Mouse (Mus musculus) hindbrain, embryonic 14.5 days (tissue): ENCODE data around the gene Orm1. TPM values are rescaled to one million over a fixed set of nuclear protein-coding genes. Genes with fewer than 3 reads are reported as not detected.

Source experiments
- ATAC-seq: fragments of 200-750 bp; cut with Nextera tagmentation; 2 replicates; pipeline ENCODE4 v1.8.0; 2017; ENCODE audit warnings: moderate number of reproducible peaks, mild to moderate bottlenecking, moderate TSS enrichment, moderate library complexity; ENCODE audit not compliant: low FRiP score
- DNase-seq: peaks from one replicate; pipeline ENCODE4 v3.0.0-alpha.2; 2015; ENCODE audit warnings: low spot score
- H3K27ac ChIP-seq: fragments of 300-500 bp; sonication (generic); 2 replicates; pipeline ENCODE4 v1.5.1; 2014; ENCODE audit warnings: mild to moderate bottlenecking, moderate library complexity
- H3K27me3 ChIP-seq: fragments of 300-500 bp; sonication (generic); 2 replicates; pipeline ENCODE4 v1.6.1; 2014; ENCODE audit warnings: mild to moderate bottlenecking, low read length, mixed read lengths; ENCODE audit not compliant: control insufficient read depth, insufficient read depth
- H3K36me3 ChIP-seq: fragments of 300-500 bp; sonication (generic); replicated peaks from 2 replicates; pipeline ENCODE4 v1.6.1; 2014; ENCODE audit not compliant: control insufficient read depth, insufficient read depth
- H3K4me1 ChIP-seq: fragments of 300-500 bp; sonication (generic); replicated peaks from 2 replicates; pipeline ENCODE4 v1.6.1; 2014; ENCODE audit warnings: antibody characterized with exemption, low read length, mixed read lengths; ENCODE audit not compliant: control insufficient read depth, insufficient read depth
- H3K4me2 ChIP-seq: fragments of 300-500 bp; sonication (generic); replicated peaks from 2 replicates; pipeline ENCODE4 v1.6.1; 2014; ENCODE audit warnings: mild to moderate bottlenecking, moderate library complexity
- H3K4me3 ChIP-seq: fragments of 300-500 bp; sonication (generic); replicated peaks from 2 replicates; pipeline ENCODE4 v1.5.1; 2014; ENCODE audit warnings: mild to moderate bottlenecking, low read length
- H3K9ac ChIP-seq: fragments of 300-500 bp; sonication (generic); 2 replicates; pipeline ENCODE4 v1.6.1; 2014
- H3K9me3 ChIP-seq: fragments of 300-500 bp; sonication (generic); 2 replicates; pipeline ENCODE4 v1.6.1; 2016; ENCODE audit warnings: low read length; ENCODE audit not compliant: control insufficient read depth
- WGBS: fragments of 180-500 bp; shearing (Covaris S2); extraction: QIAGEN DNeasy Blood & Tissue Kit; methylation state at CpG from one replicate; pipeline ENCODE4 v1.1.7; 2014; 5-methylcytosine and 5-hydroxymethylcytosine counted together
- polyA plus RNA-seq: library from polyadenylated mRNA; unstranded; fragments of >200 nt; fragmentation: Nextera tagmentation; extraction: Ambion mirVana; gene quantifications from 2 replicates; pipeline ENCODE4 v1.2.1, GENCODE M21; 2014

The Orm1 gene
- polyA plus RNA-seq, 1 experiment from 2014 or later = not detected

DNA sequence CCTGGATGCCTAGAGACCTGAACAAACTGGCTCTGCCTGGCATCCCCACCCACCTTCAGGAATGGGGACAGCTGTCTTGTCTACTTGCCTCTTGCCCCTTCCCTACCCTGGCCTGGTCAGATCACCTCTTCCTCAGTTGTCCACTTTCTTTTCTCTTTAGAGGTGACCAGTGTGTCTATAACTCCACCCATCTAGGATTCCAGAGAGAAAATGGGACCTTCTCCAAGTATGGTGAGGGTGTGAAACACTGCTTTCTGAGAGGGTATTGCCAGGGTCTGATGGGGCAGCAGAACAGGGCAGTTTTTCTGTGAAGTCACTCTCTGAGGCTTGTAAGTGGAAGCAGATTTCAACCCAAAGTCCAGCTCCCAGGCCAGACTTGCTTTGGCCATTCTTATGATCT, 901 bp downstream of the Orm1 start:
- Histone ChIP-seq H3K4me2 (no peak overlapping the region), H3K27me3 (no peaks in the 10 kb centered on the region), H3K9me3 (no peaks in the 10 kb centered on the region), H3K4me3 (no peak overlapping the region), H3K4me1 (no peaks in the 10 kb centered on the region), H3K9ac (no peak overlapping the region), H3K27ac (no peak overlapping the region), H3K36me3 (no peaks in the 10 kb centered on the region)
- DNase-seq (no peak), ATAC-seq (no peak)

DNA sequence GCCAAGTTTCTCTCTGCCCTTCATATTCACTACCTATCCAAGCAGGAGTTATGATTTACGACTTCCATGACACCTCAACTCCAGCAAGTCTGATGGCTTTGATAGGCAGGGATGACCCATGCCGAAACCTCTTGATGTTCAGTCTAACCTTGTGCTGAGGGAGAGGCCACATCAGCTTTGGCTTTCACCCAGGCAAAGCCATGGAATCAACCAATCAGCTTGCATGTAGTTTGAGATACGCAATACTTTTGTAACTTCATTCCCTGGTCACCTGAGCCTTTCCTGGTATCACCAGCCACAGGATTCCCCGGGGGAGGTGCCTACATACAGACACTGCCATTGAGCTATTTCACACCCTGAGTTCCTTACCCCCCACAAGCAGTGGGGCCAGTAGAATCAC, 2.3 kb downstream of the Orm1 start:
- no peaks in the 10 kb centered on the region for H3K9me3 ChIP-seq
- no peak overlapping the region for H3K9ac ChIP-seq
- ATAC-seq = no peak
- no peak for DNase-seq
- H3K4me3 ChIP-seq = no peak overlapping the region
- H3K27me3 ChIP-seq = no peaks in the 10 kb centered on the region
- H3K27ac ChIP-seq = no peak overlapping the region
- no peak overlapping the region for H3K4me2 ChIP-seq
- no peaks in the 10 kb centered on the region for H3K4me1 ChIP-seq
- no peaks in the 10 kb centered on the region for H3K36me3 ChIP-seq
- 95% methylated on average over 4 of the region's 4 CpGs for WGBS

DNA sequence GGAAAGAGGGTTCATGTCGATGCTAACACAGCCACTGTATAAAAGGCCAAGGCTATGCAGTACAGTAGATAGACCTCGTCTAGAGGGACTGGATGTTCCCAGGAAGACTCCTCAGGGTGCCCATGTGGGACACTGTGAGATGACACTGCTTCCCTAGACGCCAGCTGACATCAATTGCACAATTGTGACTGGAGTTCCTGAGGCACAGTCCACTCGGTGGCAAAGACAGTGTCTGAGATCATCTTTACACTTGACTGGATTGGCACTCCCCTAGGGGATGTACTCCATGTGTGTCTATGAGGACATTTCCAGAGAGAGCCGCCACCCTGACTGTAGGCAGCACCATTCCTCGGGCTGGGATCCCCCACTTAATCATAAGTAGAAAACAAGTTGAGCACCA, 4.2 kb downstream of the Orm1 start:
- Histone ChIP-seq H3K9ac (no peak overlapping the region), H3K9me3 (no peaks in the 10 kb centered on the region), H3K36me3 (no peaks in the 10 kb centered on the region), H3K27me3 (no peaks in the 10 kb centered on the region), H3K4me3 (no peak overlapping the region), H3K4me2 (no peak overlapping the region), H3K27ac (no peak overlapping the region), H3K4me1 (no peaks in the 10 kb centered on the region)
- ATAC-seq = no peak
- DNase-seq = no peak
- WGBS = 75% methylated on average over 6 of the region's 6 CpGs

DNA sequence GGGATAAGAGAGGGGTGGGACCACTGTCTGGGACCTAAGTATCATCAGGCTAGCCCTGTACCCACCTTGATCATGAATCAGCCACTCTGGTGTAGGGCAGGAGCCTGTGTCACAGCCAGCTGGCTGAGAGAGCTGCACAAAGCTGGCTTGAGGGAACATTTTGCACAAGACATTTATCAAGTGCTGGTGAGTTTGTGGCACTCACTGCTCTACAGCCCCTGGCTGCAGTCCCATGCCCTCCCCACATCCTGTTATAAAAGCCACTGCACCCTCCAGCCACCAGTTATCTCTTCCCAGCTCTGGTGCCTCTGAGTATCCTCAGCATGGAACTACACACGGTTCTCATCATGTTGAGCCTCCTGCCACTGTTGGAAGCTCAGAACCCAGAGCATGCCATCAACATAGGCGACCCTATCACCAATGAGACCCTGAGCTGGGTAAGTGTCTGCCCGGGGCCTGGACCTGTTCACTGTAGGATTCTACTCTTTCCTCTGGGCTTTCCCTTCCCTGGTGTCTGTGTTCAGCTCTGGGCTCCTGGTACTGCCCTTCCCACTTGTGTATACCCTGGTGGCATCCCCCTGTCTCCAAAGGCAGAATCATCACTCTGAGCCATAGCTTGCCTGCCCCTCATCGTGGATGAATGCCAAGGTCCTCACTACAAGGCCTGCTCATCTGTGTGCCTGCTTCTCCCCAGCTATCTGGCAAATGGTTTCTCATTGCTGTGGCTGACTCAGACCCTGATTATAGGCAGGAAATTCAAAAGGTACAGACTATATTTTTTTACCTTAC, 11.7 kb downstream of the Orm1 start, which contains the start of gene Orm3:
TSS of gene Orm3 (plus strand) at position 286 of the 789 bp plus-strand sequence.
- no peak for DNase-seq
- H3K36me3 ChIP-seq = no peaks in the 10 kb centered on the region
- ATAC-seq = no peak
- H3K27ac ChIP-seq = no peak within 1 kb of the TSS
- no peak within 1 kb of the TSS for H3K4me2 ChIP-seq
- H3K9ac ChIP-seq = no peak within 1 kb of the TSS
- H3K9me3 ChIP-seq = no peaks in the 10 kb centered on the region
- H3K4me3 ChIP-seq = no peak within 1 kb of the TSS
- H3K27me3 ChIP-seq = no peaks in the 10 kb centered on the region
- WGBS = 76% methylated on average over 4 of the region's 4 CpGs
- no peaks in the 10 kb centered on the region for H3K4me1 ChIP-seq

DNA sequence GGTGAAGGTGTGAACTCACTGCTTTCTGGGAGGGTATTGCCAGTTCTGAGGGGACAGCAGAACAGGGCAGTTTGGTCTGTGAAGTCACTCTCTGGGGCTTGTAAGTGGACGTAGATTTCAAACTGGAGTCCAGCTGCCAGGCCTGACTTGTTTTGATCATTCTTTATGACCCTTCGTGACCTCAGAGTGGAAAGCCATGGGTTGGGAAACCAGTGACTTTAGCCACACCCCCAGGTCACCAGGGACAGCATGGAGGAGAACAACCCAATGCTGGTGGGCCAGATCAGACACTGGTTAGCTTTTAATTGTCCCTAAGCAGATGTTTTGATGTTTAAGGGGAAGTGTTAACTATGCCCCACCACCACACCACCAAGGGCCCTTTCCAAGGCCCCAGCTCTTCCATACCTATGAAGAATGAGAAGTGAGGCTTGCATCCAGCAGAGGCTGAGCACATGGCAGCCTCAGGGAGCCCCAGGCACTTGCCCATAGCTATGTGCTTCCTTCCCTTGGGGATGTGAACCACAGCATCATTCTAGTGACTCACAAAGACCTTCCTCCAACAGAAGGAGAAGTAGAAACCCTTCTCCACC, 12.7 kb downstream of the Orm1 start:
- no peak overlapping the region for H3K27ac ChIP-seq
- no peak overlapping the region for H3K4me2 ChIP-seq
- H3K36me3 ChIP-seq = no peaks in the 10 kb centered on the region
- H3K9me3 ChIP-seq = no peaks in the 10 kb centered on the region
- DNase-seq (no peak), ATAC-seq (no peak)
- 71% methylated on average over 2 of the region's 2 CpGs for WGBS
- no peak overlapping the region for H3K4me3 ChIP-seq
- no peaks in the 10 kb centered on the region for H3K27me3 ChIP-seq
- H3K4me1 ChIP-seq = no peaks in the 10 kb centered on the region
- no peak overlapping the region for H3K9ac ChIP-seq

DNA sequence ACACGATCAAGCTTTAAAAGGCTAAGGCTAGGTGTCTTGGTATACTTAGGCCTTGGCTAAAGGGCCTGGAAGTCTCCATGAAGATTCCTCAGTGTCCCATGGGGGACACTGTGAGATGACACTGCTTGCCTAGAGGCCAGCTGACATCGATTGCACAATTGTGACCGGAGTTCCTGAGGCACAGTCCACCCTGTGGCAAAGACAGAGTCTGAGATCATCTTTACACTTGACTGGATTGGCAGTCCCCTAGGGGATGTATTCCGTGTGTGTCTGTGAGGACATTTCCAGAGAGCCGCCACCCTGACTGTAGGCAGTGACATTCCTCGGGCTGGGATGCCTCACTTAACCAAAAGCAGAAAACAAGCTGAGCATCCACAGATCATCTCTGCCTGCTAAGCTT, 15.5 kb downstream of the Orm1 start:
- H3K36me3 ChIP-seq = no peaks in the 10 kb centered on the region

DNA sequence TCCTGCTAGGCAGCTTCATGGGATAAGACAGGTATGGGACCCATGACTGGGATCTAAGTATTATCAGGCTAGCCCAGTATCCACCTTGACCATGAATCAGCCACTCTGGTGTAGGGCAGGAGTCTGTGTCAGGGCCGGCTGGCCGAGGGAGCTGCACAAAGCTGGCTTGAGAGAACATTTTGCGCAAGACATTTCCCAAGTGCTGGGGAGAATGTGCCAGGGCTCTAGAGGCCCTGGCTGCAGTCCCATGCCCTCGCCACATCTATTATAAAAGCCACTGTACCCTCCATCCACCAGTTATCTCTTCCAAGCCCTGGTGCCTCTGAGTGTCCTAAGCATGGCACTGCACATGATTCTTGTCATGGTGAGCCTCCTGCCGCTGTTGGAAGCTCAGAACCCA, 17.8 kb downstream of the Orm1 start, which contains the start of gene Orm2:
TSS of gene Orm2 (plus strand) at position 300 of the 400 bp plus-strand sequence.
- no peaks in the 10 kb centered on the region for H3K9me3 ChIP-seq
- no peak within 1 kb of the TSS for H3K27ac ChIP-seq
- no peaks in the 10 kb centered on the region for H3K4me1 ChIP-seq
- no peak within 1 kb of the TSS for H3K9ac ChIP-seq
- H3K36me3 ChIP-seq = no peaks in the 10 kb centered on the region
- no peak for ATAC-seq
- no peaks in the 10 kb centered on the region for H3K27me3 ChIP-seq
- WGBS = 88% methylated on average over 5 of the region's 5 CpGs
- H3K4me2 ChIP-seq = no peak within 1 kb of the TSS
- DNase-seq = no peak
- H3K4me3 ChIP-seq = no peak within 1 kb of the TSS

More for the DNA sequence above, 15.5 kb downstream of the Orm1 start:
- Histone ChIP-seq H3K4me2 (no peak overlapping the region), H3K4me1 (no peaks in the 10 kb centered on the region), H3K4me3 (no peak overlapping the region), H3K27ac (no peak overlapping the region), H3K9me3 (no peaks in the 10 kb centered on the region), H3K27me3 (no peaks in the 10 kb centered on the region), H3K9ac (no peak overlapping the region)
- ATAC-seq (no peak), DNase-seq (no peak)
- WGBS = 67% methylated on average over 6 of the region's 6 CpGs

DNA sequence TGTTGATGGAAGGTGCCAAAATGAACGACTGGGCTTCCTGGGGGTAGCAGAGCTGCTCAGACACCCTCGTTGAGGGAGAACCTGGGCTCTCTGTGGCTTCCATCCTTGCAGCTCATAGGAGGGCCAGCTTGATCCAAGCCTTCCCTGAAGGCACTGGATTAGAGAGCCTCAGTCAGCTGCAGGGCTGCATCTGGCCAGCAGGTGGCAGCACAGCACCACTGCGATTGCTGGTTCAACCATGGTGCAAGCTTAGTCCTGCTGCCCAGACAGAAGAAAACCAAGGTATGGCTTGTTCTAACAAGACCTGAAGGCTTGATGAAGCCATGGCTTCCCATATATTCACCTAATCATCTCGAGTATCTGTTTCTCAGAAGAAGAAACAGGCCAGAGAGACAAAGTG, 24.2 kb downstream of the Orm1 start:
- Histone ChIP-seq H3K4me3 (no peak overlapping the region), H3K4me2 (no peak overlapping the region), H3K27ac (no peak overlapping the region), H3K9ac (no peak overlapping the region), H3K27me3 (no peaks in the 10 kb centered on the region), H3K9me3 (no peaks in the 10 kb centered on the region), H3K4me1 (no peaks in the 10 kb centered on the region), H3K36me3 (peaks cover 20% of the 10 kb centered on the region)
- ATAC-seq (peak; percentile 44; the same call in 1 of the 2 replicates), DNase-seq (peak; percentile 85)
- 9% methylated on average over 4 of the region's 4 CpGs for WGBS

DNA sequence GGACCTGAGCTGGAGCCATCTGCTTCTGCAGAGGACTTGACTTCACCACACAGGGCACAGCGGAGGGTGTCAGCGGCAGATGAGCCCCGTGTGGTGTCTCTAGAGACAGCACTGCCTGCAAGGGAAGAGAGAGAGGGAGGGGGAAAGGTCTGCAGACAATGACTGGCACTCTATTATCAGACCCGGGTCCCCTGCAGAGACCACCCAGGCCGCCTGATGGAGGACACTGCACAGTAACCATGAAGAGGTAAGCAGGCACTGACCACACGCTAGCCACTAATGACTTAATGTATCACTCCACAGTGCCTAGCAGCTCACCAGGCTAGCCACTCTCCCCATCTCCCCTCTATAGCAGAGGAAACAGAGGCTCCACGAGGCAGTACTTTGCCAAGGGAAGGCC, 26.5 kb downstream of the Orm1 start:
- H3K27ac ChIP-seq = no peak overlapping the region
- ATAC-seq = no peak
- DNase-seq = no peak
- no peak overlapping the region for H3K9ac ChIP-seq
- no peaks in the 10 kb centered on the region for H3K27me3 ChIP-seq
- H3K4me1 ChIP-seq = no peaks in the 10 kb centered on the region
- H3K36me3 ChIP-seq = peaks cover 38% of the 10 kb centered on the region
- H3K4me2 ChIP-seq = no peak overlapping the region
- no peaks in the 10 kb centered on the region for H3K9me3 ChIP-seq
- no peak overlapping the region for H3K4me3 ChIP-seq
- 25% methylated on average over 7 of the region's 7 CpGs for WGBS
